Mouse (Mus musculus) kidney, adult 18-20 months (tissue): ENCODE measurements around the gene Shq1.

Experiments used
- DNase-seq: peaks from one replicate; pipeline ENCODE4 v3.0.0; 2021

The Shq1 gene

GRCm38 (mm10) chr6:100662224-100662623, 8.7 kb downstream of the Shq1 start:
- no peak for DNase-seq

GRCm38 (mm10) chr6:100660395-100660794, 10.6 kb downstream of the Shq1 start:
- no peak for DNase-seq

- DNase-seq: no peak
These were observed 18.4 kb downstream of the Shq1 start for GRCm38 (mm10) chr6:100652535-100652934.

- DNase-seq: peak; percentile 7
These were observed 23.8 kb downstream of the Shq1 start for GRCm38 (mm10) chr6:100647196-100647595.

GRCm38 (mm10) chr6:100645469-100646201, 25.3 kb downstream of the Shq1 start:
- peak; percentile 33 for DNase-seq

- DNase-seq: no peak
These were observed 26.3 kb downstream of the Shq1 start for GRCm38 (mm10) chr6:100644631-100645030.

- no peak for DNase-seq
These were observed 28.2 kb downstream of the Shq1 start for GRCm38 (mm10) chr6:100642786-100643185.

GRCm38 (mm10) chr6:100640591-100640990, 30.4 kb downstream of the Shq1 start:
- no peak for DNase-seq

GRCm38 (mm10) chr6:100629086-100629485, 41.9 kb downstream of the Shq1 start:
- DNase-seq: no peak

GRCm38 (mm10) chr6:100628223-100628622, 42.7 kb downstream of the Shq1 start:
- DNase-seq: no peak

- DNase-seq: no peak
These were observed 47.0 kb downstream of the Shq1 start for GRCm38 (mm10) chr6:100623922-100624321.

GRCm38 (mm10) chr6:100622861-100623507, 48.0 kb downstream of the Shq1 start:
- DNase-seq: no peak

- DNase-seq: no peak
These were observed 50.5 kb downstream of the Shq1 start for GRCm38 (mm10) chr6:100620411-100620810.

- no peak for DNase-seq
These were observed 51.6 kb downstream of the Shq1 start for GRCm38 (mm10) chr6:100619309-100619708.

GRCm38 (mm10) chr6:100616133-100616532, 54.8 kb downstream of the Shq1 start:
- DNase-seq: no peak

- DNase-seq: no peak
These were observed 57.2 kb downstream of the Shq1 start for GRCm38 (mm10) chr6:100613593-100614267.

- no peak for DNase-seq
These were observed 59.9 kb downstream of the Shq1 start for GRCm38 (mm10) chr6:100610897-100611575.

- DNase-seq: no peak
These were observed 60.8 kb downstream of the Shq1 start for GRCm38 (mm10) chr6:100610182-100610581.

- DNase-seq: no peak
These were observed 61.7 kb downstream of the Shq1 start for GRCm38 (mm10) chr6:100609256-100609655.

- peak; percentile 37 for DNase-seq
These were observed 62.5 kb downstream of the Shq1 start for GRCm38 (mm10) chr6:100608429-100608828.

GRCm38 (mm10) chr6:100606805-100607204, 64.2 kb downstream of the Shq1 start:
- DNase-seq: no peak

- DNase-seq: no peak
These were observed 67.3 kb downstream of the Shq1 start for GRCm38 (mm10) chr6:100603702-100604101.

GRCm38 (mm10) chr6:100601634-100602033, 69.3 kb downstream of the Shq1 start:
- DNase-seq: no peak
